Mouse (Mus musculus): ENCODE measurements around the gene Nip7. TPM values are rescaled to one million over a fixed set of nuclear protein-coding genes. Genes with fewer than 3 reads are reported as not detected.

Nip7 gene
- polyA plus RNA-seq, 1 experiment from 2014 or later, result 98.6 TPM

GRCm38 (mm10) chr8:107085358-107085757, 28.7 kb downstream of the Nip7 start:
- Histone ChIP-seq H3K36me3 (ENCODE audit: control insufficient read depth, insufficient read depth, low read length) (peaks cover 2% of the 10 kb centered on the region; the same call in 1 of the 2 replicates), H3K4me2 (replicated peaks; ENCODE audit: low read depth, low read length) (no peak overlapping the region), H3K27ac (ENCODE audit: low read depth, low read length) (no peak overlapping the region), H3K4me3 (ENCODE audit: low read depth, low read length) (no peak overlapping the region), H3K9ac (ENCODE audit: low read depth, low read length) (no peak overlapping the region), H3K4me1 (replicated peaks; ENCODE audit: control insufficient read depth, insufficient read depth, low read length) (no peaks in the 10 kb centered on the region), H3K9me3 (ENCODE audit: control insufficient read depth, low read length) (no peaks in the 10 kb centered on the region), H3K27me3 (ENCODE audit: control insufficient read depth, insufficient read depth, low read length) (no peaks in the 10 kb centered on the region)
- ATAC-seq (ENCODE audit: low FRiP score) (no peak), DNase-seq (ENCODE audit: low spot score) (no peak)
- WGBS, result 97% methylated on average over 17 of the region's 17 CpGs

- no peak overlapping the region for H3K9ac ChIP-seq (ENCODE audit: low read depth, low read length)
- H3K9me3 ChIP-seq (ENCODE audit: control insufficient read depth, low read length), result no peaks in the 10 kb centered on the region
- no peaks in the 10 kb centered on the region for H3K27me3 ChIP-seq (ENCODE audit: control insufficient read depth, insufficient read depth, low read length)
- no peak for DNase-seq (ENCODE audit: low spot score)
- H3K4me3 ChIP-seq (ENCODE audit: low read depth, low read length), result no peak overlapping the region
- no peak overlapping the region for H3K27ac ChIP-seq (ENCODE audit: low read depth, low read length)
- no peak overlapping the region for H3K4me2 ChIP-seq (replicated peaks; ENCODE audit: low read depth, low read length)
- WGBS, result 97% methylated on average over 5 of the region's 5 CpGs
- no peaks in the 10 kb centered on the region for H3K4me1 ChIP-seq (replicated peaks; ENCODE audit: control insufficient read depth, insufficient read depth, low read length)
- peaks cover 5% of the 10 kb centered on the region; the same call in 1 of the 2 replicates for H3K36me3 ChIP-seq (ENCODE audit: control insufficient read depth, insufficient read depth, low read length)
- ATAC-seq (ENCODE audit: low FRiP score), result no peak
Observed at GRCm38 (mm10) chr8:107086018-107086417, 29.3 kb downstream of the Nip7 start.

- Histone ChIP-seq H3K9me3 (ENCODE audit: control insufficient read depth, low read length) (no peaks in the 10 kb centered on the region), H3K27me3 (ENCODE audit: control insufficient read depth, insufficient read depth, low read length) (no peaks in the 10 kb centered on the region), H3K4me2 (replicated peaks; ENCODE audit: low read depth, low read length) (no peak overlapping the region), H3K4me1 (replicated peaks; ENCODE audit: control insufficient read depth, insufficient read depth, low read length) (no peaks in the 10 kb centered on the region), H3K36me3 (ENCODE audit: control insufficient read depth, insufficient read depth, low read length) (peaks cover 6% of the 10 kb centered on the region; the same call in 1 of the 2 replicates), H3K4me3 (ENCODE audit: low read depth, low read length) (no peak overlapping the region), H3K9ac (ENCODE audit: low read depth, low read length) (no peak overlapping the region), H3K27ac (ENCODE audit: low read depth, low read length) (no peak overlapping the region)
- 94% methylated on average over 5 of the region's 5 CpGs for WGBS
- ATAC-seq (ENCODE audit: low FRiP score) (no peak), DNase-seq (ENCODE audit: low spot score) (no peak)
Observed at GRCm38 (mm10) chr8:107088526-107089063, 31.9 kb downstream of the Nip7 start.

GRCm38 (mm10) chr8:107090531-107090930, 33.9 kb downstream of the Nip7 start:
- peaks cover 4% of the 10 kb centered on the region; the same call in 1 of the 2 replicates for H3K36me3 ChIP-seq (ENCODE audit: control insufficient read depth, insufficient read depth, low read length)

GRCm38 (mm10) chr8:107095717-107096365, 39.2 kb downstream of the Nip7 start:
- ATAC-seq (ENCODE audit: low FRiP score), result peak; percentile 85
- peak overlapping the region; percentile 61 for H3K4me2 ChIP-seq (replicated peaks; ENCODE audit: low read depth, low read length)

More at GRCm38 (mm10) chr8:107090531-107090930, 33.9 kb downstream of the Nip7 start:
- no peak overlapping the region for H3K27ac ChIP-seq (ENCODE audit: low read depth, low read length)
- no peak overlapping the region for H3K4me3 ChIP-seq (ENCODE audit: low read depth, low read length)
- H3K9me3 ChIP-seq (ENCODE audit: control insufficient read depth, low read length), result no peaks in the 10 kb centered on the region
- no peaks in the 10 kb centered on the region for H3K27me3 ChIP-seq (ENCODE audit: control insufficient read depth, insufficient read depth, low read length)
- ATAC-seq (ENCODE audit: low FRiP score) (no peak), DNase-seq (ENCODE audit: low spot score) (no peak)
- H3K9ac ChIP-seq (ENCODE audit: low read depth, low read length), result no peak overlapping the region
- WGBS, result 96% methylated on average over 7 of the region's 7 CpGs
- no peaks in the 10 kb centered on the region for H3K4me1 ChIP-seq (replicated peaks; ENCODE audit: control insufficient read depth, insufficient read depth, low read length)
- H3K4me2 ChIP-seq (replicated peaks; ENCODE audit: low read depth, low read length), result no peak overlapping the region

GRCm38 (mm10) chr8:107096366-107097036, 39.8 kb downstream of the Nip7 start, which contains the start of gene Terf2:
TSS of gene Terf2 (minus strand) at chr8:107096547.
- Histone ChIP-seq H3K9me3 (ENCODE audit: control insufficient read depth, low read length) (no peaks in the 10 kb centered on the region), H3K36me3 (ENCODE audit: control insufficient read depth, insufficient read depth, low read length) (no peaks in the 10 kb centered on the region), H3K4me1 (replicated peaks; ENCODE audit: control insufficient read depth, insufficient read depth, low read length) (no peaks in the 10 kb centered on the region), H3K27me3 (ENCODE audit: control insufficient read depth, insufficient read depth, low read length) (no peaks in the 10 kb centered on the region), H3K4me3 (ENCODE audit: low read depth, low read length) (peak within 1 kb of the TSS; percentile 89), H3K27ac (ENCODE audit: low read depth, low read length) (peak within 1 kb of the TSS; percentile 81), H3K4me2 (replicated peaks; ENCODE audit: low read depth, low read length) (peak within 1 kb of the TSS; percentile 61), H3K9ac (ENCODE audit: low read depth, low read length) (peak within 1 kb of the TSS; percentile 91)
- DNase-seq (ENCODE audit: low spot score), result peak; percentile 98
- 5% methylated on average over 31 of the region's 39 CpGs for WGBS
- ATAC-seq (ENCODE audit: low FRiP score), result peak; percentile 96

More at GRCm38 (mm10) chr8:107095717-107096365, 39.2 kb downstream of the Nip7 start:
- H3K9ac ChIP-seq (ENCODE audit: low read depth, low read length), result peak overlapping the region; percentile 91
- no peaks in the 10 kb centered on the region for H3K27me3 ChIP-seq (ENCODE audit: control insufficient read depth, insufficient read depth, low read length)
- DNase-seq (ENCODE audit: low spot score), result no peak
- H3K36me3 ChIP-seq (ENCODE audit: control insufficient read depth, insufficient read depth, low read length), result 0 out of 2 replicates have a peak, but pooled peaks cover 2% of the 10 kb centered on the region
- peak overlapping the region; percentile 81 for H3K27ac ChIP-seq (ENCODE audit: low read depth, low read length)
- under 1% methylated on average over 47 of the region's 53 CpGs for WGBS
- no peaks in the 10 kb centered on the region for H3K9me3 ChIP-seq (ENCODE audit: control insufficient read depth, low read length)
- peak overlapping the region; percentile 89 for H3K4me3 ChIP-seq (ENCODE audit: low read depth, low read length)
- no peaks in the 10 kb centered on the region for H3K4me1 ChIP-seq (replicated peaks; ENCODE audit: control insufficient read depth, insufficient read depth, low read length)

DNA sequence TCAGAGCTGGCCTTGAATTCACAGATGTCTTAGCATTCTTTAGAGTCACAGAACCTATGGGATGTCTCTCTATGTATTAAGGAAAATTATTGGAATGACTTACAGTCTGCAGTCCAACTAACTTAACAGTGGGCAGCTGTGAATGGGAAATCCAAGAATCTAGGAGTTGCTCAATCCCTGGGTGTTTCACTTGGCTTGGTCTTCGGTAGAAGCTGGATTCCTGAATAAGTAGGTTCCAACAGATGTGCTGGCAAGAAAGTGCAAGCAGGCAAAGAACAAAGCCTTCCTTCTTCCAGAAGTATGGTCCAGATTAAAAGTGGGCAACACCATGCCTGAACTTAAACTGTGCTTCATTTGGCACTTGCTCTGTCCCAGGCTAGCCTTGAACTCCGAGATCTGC, 44.0 kb downstream of the Nip7 start:
- no peak for DNase-seq (ENCODE audit: low spot score)
- Histone ChIP-seq H3K27me3 (ENCODE audit: control insufficient read depth, insufficient read depth, low read length) (no peaks in the 10 kb centered on the region), H3K9ac (ENCODE audit: low read depth, low read length) (no peak overlapping the region), H3K4me3 (ENCODE audit: low read depth, low read length) (no peak overlapping the region), H3K27ac (ENCODE audit: low read depth, low read length) (no peak overlapping the region), H3K9me3 (ENCODE audit: control insufficient read depth, low read length) (no peaks in the 10 kb centered on the region), H3K36me3 (ENCODE audit: control insufficient read depth, insufficient read depth, low read length) (no peaks in the 10 kb centered on the region), H3K4me2 (replicated peaks; ENCODE audit: low read depth, low read length) (no peak overlapping the region), H3K4me1 (replicated peaks; ENCODE audit: control insufficient read depth, insufficient read depth, low read length) (no peaks in the 10 kb centered on the region)
- 91% methylated on average over 2 of the region's 2 CpGs for WGBS
- no peak for ATAC-seq (ENCODE audit: low FRiP score)

DNA sequence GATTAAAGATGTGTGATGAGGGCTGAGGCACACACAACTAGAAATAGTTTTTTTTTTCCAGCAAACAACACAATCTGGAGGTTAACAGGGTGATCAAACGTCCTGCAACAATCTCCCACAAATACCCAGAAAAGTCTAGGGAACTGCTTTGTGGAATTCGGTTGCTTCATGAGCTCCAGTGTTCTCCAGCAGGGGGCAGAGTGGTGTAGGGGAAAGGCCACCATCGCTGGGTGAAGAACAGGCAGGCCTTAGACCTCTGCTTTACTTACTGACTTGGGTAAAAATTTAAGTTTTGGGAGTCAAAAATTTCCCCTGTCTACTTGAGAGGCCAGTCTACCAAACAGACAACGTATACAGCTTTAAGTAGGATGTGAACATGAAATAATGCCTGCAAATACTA, 47.9 kb downstream of the Nip7 start:
- 8% methylated on average over 4 of the region's 4 CpGs for WGBS
- DNase-seq (ENCODE audit: low spot score) (peak; percentile 88), ATAC-seq (ENCODE audit: low FRiP score) (no peak)
- no peaks in the 10 kb centered on the region for H3K9me3 ChIP-seq (ENCODE audit: control insufficient read depth, low read length)
- no peaks in the 10 kb centered on the region for H3K4me1 ChIP-seq (replicated peaks; ENCODE audit: control insufficient read depth, insufficient read depth, low read length)
- H3K27me3 ChIP-seq (ENCODE audit: control insufficient read depth, insufficient read depth, low read length), result no peaks in the 10 kb centered on the region
- no peak overlapping the region for H3K4me3 ChIP-seq (ENCODE audit: low read depth, low read length)
- no peak overlapping the region for H3K4me2 ChIP-seq (replicated peaks; ENCODE audit: low read depth, low read length)
- H3K36me3 ChIP-seq (ENCODE audit: control insufficient read depth, insufficient read depth, low read length), result no peaks in the 10 kb centered on the region
- H3K9ac ChIP-seq (ENCODE audit: low read depth, low read length), result no peak overlapping the region
- H3K27ac ChIP-seq (ENCODE audit: low read depth, low read length), result no peak overlapping the region
